Mouse (Mus musculus) bone marrow, adult 2 months (tissue): ENCODE data around the gene Camta1.

Experiments used
- CTCF ChIP-seq: fragments of 200-500 bp; IDR thresholded peaks from 2 replicates; pipeline ENCODE4 v1.5.1; 2011; ENCODE audit warnings: low read length, control low read depth; ENCODE audit not compliant: control insufficient read depth, insufficient read depth
- POLR2A ChIP-seq: fragments of 200-500 bp; IDR thresholded peaks from 2 replicates; pipeline ENCODE4 v1.6.1; 2011; ENCODE audit warnings: low read depth, mild to moderate bottlenecking, control low read depth, low read length, borderline replicate concordance; ENCODE audit not compliant: control insufficient read depth

GRCm38 (mm10) chr4:150917336-150918027 lies 944.2 kb downstream of the Camta1 start:
- TF ChIP-seq POLR2A (no peak), CTCF (no peak)
